Comparison of ENCODE assay signal across 8 mouse cellular contexts in the genomic region with DNA sequence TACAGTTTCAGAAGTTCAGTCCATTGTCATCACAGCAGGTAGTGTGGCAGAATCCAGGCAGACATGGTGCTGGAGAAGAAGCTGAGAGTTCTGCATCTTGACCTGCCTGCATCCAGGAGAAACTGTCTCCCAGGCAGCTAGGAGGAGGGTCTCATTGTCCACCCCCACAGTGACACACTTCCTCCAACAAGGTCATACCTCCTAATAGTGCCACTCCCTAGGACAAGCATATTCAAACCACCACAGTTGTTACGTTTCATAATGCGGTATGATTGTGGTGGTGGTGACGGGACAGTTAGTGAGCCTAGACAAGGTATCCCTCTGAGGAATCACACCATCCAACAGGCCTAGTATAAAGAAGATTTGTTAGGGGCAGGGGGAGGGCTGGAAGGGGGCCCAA. TPM values are rescaled to one million over a fixed set of nuclear protein-coding genes. Genes with fewer than 3 reads are reported as not detected.
DNase-seq lines count a peak whose midpoint lies in the region; ATAC-seq and TF ChIP-seq lines count a peak whose summit lies in the region.
"Not testable (repeated sequence)": the region's sequence is repeated elsewhere in the genome, so short reads cannot be mapped to it uniquely, and the experiment has no call there.

A gene (plus strand): TSS at position 301 of the 400 bp plus-strand sequence.

- not testable (repeated sequence) for H3K9ac ChIP-seq in embryonic facial prominence, embryonic 11.5 days (replicated peaks; ENCODE audit: low read length); lung, embryonic 16.5 days (ENCODE audit: low read length)

- not testable (repeated sequence) for H3K27ac ChIP-seq in embryonic facial prominence, embryonic 11.5 days (replicated peaks; ENCODE audit: low read depth, low read length); kidney, adult 2 months (ENCODE audit: insufficient read depth, low read depth, low read length); lung, embryonic 16.5 days (ENCODE audit: low read length); small intestine, adult 2 months (ENCODE audit: insufficient read depth, low read depth, low read length)

- H3K4me2 ChIP-seq in embryonic facial prominence, embryonic 11.5 days (ENCODE audit: low read depth, low read length); lung, embryonic 16.5 days (ENCODE audit: low read depth, low read length): not testable (repeated sequence)

- not testable (repeated sequence) for ATAC-seq in G1E (ENCODE audit: extremely low read depth, insufficient number of reproducible peaks, low FRiP score, poor library complexity, severe bottlenecking); embryonic facial prominence, embryonic 11.5 days (replicated peaks; ENCODE audit: insufficient number of reproducible peaks, low FRiP score, low TSS enrichment, low read depth); lung, embryonic 16.5 days (ENCODE audit: low read depth)

- H3K27me3 ChIP-seq in G1E (ENCODE audit: insufficient read depth, low read length); embryonic facial prominence, embryonic 11.5 days (ENCODE audit: control insufficient read depth, insufficient read depth, low read length); kidney, adult 2 months (replicated peaks; ENCODE audit: control insufficient read depth, insufficient read depth, low read length); lung, embryonic 16.5 days (ENCODE audit: control insufficient read depth, insufficient read depth, low read depth, low read length); small intestine, adult 2 months (ENCODE audit: control insufficient read depth, insufficient read depth, low read length): not testable (repeated sequence)

- 91% methylated on average over 3 of the region's 3 CpGs for WGBS in embryonic facial prominence, embryonic 11.5 days
- 97% methylated on average over 3 of the region's 3 CpGs for WGBS in kidney, adult 2 months
- WGBS in lung, embryonic 16.5 days, result 89% methylated on average over 3 of the region's 3 CpGs
- 88% methylated on average over 3 of the region's 3 CpGs for WGBS in small intestine, adult 2 months

- H3K4me3 ChIP-seq in G1E (ENCODE audit: low read depth, low read length); embryonic facial prominence, embryonic 11.5 days (ENCODE audit: low read depth, low read length); kidney, adult 2 months (ENCODE audit: insufficient read depth, low read depth, low read length); lung, embryonic 16.5 days (ENCODE audit: low read length); small intestine, adult 2 months (ENCODE audit: low read depth, low read length): not testable (repeated sequence)

- TF ChIP-seq CTCF in G1E (IDR thresholded peaks at IDR 0.05; ENCODE audit: low read depth, low read length); kidney, adult 2 months (conservative IDR thresholded peaks at IDR 0.05; ENCODE audit: insufficient read depth, insufficient read length, low read depth, low read length); small intestine, adult 2 months (IDR thresholded peaks at IDR 0.05; ENCODE audit: extremely low read depth, insufficient read length, insufficient replicate concordance, low read depth, low read length): not testable (repeated sequence)

- DNase-seq in G1E (ENCODE audit: low spot score); embryonic facial prominence, embryonic 11.5 days (ENCODE audit: low spot score); gastrocnemius, adult 8-10 months (ENCODE audit: low spot score in 2 of 2); heart, postnatal 10 days; kidney, adult 2 months; left cerebral cortex, postnatal 36 days (ENCODE audit: low spot score in 2 of 2): not testable (repeated sequence)

- not testable (repeated sequence) for TF ChIP-seq POLR2A in kidney, adult 2 months (IDR thresholded peaks at IDR 0.05; ENCODE audit: low read depth, low read length); small intestine, adult 2 months (IDR thresholded peaks at IDR 0.05; ENCODE audit: low read depth, low read length)

- H3K9me3 ChIP-seq in G1E (replicated peaks); embryonic facial prominence, embryonic 11.5 days (replicated peaks; ENCODE audit: control insufficient read depth, low read length); lung, embryonic 16.5 days (ENCODE audit: control insufficient read depth, low read length): not testable (repeated sequence)

- not testable (repeated sequence) for H3K36me3 ChIP-seq in G1E (replicated peaks); embryonic facial prominence, embryonic 11.5 days (replicated peaks; ENCODE audit: control insufficient read depth, insufficient read depth, low read depth, low read length); kidney, adult 2 months (ENCODE audit: control insufficient read depth, insufficient read depth, low read length); lung, embryonic 16.5 days (ENCODE audit: control insufficient read depth, insufficient read depth, low read length); small intestine, adult 2 months (ENCODE audit: control insufficient read depth, insufficient read depth, low read length)

- intact Hi-C loops in heart, postnatal 10 days (cut with DNase I); left cerebral cortex, postnatal 36 days (cut with DNase I): not testable (repeated sequence)

- H3K4me1 ChIP-seq in G1E (ENCODE audit: insufficient read depth, low read depth, low read length); embryonic facial prominence, embryonic 11.5 days (ENCODE audit: control insufficient read depth, insufficient read depth, low read length); kidney, adult 2 months (ENCODE audit: control insufficient read depth, insufficient read depth, low read length); lung, embryonic 16.5 days (replicated peaks; ENCODE audit: control insufficient read depth, insufficient read depth, low read length); small intestine, adult 2 months (ENCODE audit: control insufficient read depth, insufficient read depth, insufficient read length, low read length): not testable (repeated sequence)

RNA-seq across cellular contexts. Expression of the gene that starts here (rescaled TPM):
- total RNA-seq in G1E (2014; fragmentation: Nextera tagmentation) (218 and 223 TPM in 2 replicates), G1E (2017) (199 and 254 TPM in 2 replicates)
- polyA plus RNA-seq in G1E (2012), result 12.3 and 26.6 TPM in 2 replicates
- polyA plus RNA-seq in embryonic facial prominence, embryonic 11.5 days (2014; fragmentation: Nextera tagmentation; extraction: Ambion mirVana), result 59.7 and 66.7 TPM in 2 replicates
- total RNA-seq in gastrocnemius, adult 8-10 months (2022), result 10 to 100 TPM; 13.6 to 16.8 (median 14.9) TPM
- 10 to 100 TPM; 42.7 to 50.4 TPM for total RNA-seq in heart, postnatal 10 days (2021)
- 146 and 181 TPM in 2 replicates for polyA plus RNA-seq in kidney, adult 2 months (2012; rRNA removed)
- total RNA-seq in left cerebral cortex, postnatal 36 days (2021), result 10 to 100 TPM; 18.4 to 22.9 TPM
- polyA plus RNA-seq in lung, embryonic 16.5 days (2015; fragmentation: Nextera tagmentation; extraction: Ambion mirVana), result 56.7 and 62.1 TPM in 2 replicates
- polyA plus RNA-seq in small intestine, adult 2 months (2012; rRNA removed), result 5.6 and 17.4 TPM in 2 replicates
